Mouse (Mus musculus) cerebellum, adult 9-10 months (tissue): ENCODE measurements around the gene Lenep.

ENCODE experiments used
- DNase-seq: peaks from one replicate; pipeline ENCODE4 v3.0.0; 2022

The Lenep gene

DNA sequence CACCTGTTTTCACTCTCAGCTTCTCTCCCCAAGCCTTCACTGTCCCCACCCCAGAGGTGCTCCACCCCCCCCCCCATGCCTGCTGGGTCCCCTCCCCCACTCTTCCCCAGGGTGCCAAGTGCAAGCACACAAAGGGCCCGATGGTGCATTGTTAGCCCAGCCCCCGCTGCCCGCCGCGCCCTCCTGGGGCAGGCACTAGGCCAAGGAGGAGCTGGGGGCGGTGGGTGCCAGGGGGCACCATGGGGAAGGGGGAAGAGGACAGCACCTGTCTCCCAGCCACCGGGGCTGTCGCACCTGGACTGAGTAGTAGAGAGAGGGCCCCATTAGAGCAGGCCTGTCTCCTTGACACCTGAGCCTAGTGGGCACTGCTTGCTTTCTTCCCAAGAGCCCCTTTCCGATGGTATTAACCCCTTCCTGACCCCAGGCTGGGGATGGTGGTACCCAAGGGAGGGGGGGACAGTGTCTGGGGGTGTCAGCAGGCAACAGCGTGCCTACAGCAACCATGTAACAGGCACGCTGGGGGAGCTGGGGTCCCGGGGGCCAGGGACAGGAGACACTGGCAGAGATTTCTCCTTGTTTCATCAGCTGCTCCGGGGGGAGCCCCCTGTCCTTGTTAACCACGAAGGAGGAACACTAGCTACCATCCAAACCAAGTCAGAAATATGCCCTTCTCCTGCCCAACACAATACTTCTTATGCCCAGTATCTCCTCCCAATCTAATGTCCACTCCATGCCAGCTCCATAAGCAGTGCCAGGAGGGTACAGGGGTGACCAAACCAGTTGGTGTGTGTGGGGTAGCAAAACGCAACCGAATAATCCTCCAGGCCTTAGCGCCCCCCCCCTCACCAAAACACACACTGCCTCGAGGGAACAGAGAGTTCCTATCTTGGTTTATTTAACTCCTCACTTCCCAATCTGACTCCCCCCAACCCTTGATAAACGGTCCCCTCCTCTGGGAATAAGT, 11.6 kb downstream of the Lenep start:
- DNase-seq, result peak; percentile 77

DNA sequence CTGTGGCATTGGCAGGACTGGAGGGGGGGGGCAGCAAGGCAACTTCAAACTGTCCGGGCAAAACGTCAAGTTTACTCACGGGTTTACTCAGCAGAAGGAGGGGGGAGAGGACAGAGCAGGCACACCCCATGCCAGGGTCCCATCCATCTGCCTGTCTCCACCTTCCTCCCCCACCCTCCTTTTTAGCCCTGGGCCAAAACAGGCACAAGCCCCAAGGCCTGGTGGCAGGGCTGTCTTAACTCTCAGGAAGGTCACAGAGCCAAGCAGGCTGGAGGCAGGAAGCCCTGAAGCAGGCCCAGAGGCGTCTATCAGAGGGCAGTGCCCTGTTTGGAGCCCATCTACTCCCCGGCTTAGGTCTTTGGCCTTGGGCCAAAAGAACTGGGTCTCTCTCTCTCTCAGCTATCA, 12.5 kb downstream of the Lenep start:
- peak; percentile 71 for DNase-seq

DNA sequence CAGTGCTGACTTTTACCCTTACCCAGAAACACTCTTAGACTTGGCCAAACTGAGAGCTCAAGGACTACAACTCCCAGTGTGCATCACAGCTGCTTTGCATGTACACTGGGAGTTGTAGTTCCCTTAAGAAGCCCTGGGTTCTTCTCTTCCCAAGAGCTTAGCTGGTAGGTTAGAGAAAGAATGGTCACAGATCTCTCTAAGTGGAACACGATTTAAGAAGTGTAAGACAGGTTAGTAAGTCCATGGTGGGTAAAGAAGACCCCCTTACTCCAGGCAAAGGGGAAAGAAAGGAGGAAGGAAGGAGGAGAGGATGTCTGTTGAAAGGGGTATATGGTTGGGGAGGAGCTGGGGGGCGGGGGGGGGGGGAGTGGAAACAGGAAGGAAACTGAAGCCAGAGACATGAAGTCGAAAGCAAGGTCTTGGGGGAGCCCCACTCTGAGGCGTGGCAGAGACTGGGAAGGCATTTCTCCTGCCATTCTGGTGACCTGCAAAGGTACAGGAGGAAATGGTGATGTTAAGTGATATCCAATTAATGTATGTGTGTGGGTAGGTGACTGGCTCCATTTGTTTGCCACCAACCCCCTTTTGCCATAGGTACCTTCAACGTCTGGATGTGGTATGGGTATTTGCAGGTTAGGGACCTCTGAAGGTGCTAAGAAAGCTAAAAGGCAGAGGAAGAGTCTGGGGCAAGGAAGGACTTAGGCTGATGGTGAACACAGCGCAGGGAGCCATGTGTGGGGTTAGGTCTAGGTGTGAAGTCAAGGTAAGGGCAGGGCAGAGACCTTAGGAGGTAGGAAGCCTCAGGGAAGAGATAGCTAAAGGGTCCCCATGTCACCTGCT, 13.5 kb downstream of the Lenep start:
- peak; percentile 63 for DNase-seq

DNA sequence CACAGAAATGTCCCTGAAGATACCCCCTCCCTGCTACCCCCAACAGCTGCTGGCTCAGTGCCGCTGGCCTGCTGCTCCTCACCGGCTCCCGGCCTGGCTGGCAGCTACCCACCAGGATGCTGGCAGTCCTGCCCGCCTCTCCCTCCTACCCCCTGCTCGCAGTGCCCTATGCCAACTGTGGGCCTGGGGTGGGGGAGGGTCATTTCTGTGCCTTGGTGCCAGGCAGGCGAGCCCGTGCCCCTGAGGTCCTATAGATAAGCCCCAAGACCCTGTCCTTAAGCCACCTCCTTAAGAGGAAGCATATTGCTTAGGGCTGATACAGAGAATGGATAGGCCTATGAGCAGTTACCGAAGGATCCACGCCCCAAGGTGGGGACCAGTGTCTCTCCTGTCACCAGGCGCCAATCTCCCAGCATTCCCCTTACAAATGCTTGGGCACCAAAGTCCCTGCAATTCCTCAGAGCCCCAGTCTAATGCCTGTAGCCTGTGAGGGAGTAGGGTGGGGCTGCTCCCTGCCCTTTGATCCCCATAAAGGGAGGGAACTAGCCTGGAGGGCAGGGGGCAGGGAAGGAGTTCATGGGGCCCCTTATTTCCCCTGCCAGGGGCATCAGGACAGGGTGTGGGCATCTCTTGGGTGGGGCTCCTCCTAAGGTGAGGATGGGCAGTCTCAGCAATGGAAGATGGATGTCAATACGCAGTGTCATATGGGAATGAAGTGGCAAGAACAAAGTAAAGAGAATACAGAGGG, 14.3 kb downstream of the Lenep start:
- peak; percentile 68 for DNase-seq

DNA sequence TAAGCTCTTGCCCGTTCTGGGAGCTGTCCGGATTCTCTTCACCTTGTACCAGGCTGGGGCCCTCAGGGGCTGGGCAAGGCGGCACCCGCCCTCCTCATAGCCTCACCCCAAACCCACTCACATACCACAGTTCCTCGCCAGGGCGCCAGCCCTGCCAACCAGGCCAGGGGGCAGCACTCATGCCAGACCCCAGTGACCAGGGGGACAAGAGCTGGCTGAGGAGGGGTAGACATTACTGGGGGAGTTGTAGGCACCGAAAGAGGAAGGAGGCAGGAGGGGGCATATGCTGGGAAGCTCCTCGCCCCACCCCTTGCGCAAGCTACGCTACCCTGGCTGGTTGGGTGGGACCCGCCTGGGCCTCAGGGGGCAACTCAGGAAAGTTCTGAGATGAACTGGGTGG, 15.0 kb downstream of the Lenep start:
- peak; percentile 65 for DNase-seq

DNA sequence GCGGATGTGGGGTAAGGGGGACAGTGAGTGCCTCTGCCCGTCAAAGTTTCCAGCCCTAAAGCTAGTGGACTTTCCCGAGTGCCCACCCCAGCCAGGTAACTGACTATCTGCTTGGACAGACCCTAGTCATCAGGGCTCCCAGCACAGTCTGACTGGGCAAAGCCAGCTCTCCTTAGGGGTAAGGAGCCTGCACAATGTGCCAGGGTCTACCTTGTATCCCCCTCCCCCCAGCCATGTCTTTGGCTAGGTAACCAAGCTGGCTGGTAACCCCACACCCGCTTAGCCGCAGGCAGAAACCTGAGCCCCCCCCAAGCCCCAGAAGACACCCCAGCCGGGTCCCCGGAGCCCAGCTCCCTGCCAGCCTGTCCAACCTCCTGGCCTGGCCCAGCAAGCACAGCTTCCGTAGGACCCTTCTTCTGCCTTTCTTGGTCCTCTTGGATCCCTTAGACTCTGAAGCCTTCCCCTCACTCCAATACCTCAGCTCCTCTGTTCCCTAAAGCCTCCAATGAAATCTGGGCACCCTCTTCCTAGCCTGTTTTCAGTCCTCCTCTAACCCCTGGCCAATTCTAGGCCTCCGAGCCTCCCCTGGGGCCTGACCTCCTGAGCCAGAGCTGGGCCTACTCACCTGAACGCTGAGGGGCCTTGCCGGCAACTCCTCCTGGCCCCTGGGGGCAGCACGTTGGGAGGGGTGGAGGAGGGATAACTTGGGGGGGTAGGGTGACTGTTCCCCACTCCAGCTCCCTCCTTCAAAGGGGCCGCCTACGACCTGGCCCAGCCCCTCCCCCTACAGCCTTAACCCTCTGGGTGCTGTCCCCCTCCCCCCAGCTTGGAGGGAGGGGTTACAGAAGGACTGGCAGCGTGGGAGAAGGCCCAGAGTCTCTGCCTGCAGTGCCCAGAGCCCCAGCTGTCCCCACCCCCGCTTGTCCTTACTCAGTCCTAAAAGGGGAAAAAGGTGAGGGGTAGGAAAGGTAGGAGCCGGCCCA, 15.9 kb downstream of the Lenep start:
- no peak for DNase-seq

DNA sequence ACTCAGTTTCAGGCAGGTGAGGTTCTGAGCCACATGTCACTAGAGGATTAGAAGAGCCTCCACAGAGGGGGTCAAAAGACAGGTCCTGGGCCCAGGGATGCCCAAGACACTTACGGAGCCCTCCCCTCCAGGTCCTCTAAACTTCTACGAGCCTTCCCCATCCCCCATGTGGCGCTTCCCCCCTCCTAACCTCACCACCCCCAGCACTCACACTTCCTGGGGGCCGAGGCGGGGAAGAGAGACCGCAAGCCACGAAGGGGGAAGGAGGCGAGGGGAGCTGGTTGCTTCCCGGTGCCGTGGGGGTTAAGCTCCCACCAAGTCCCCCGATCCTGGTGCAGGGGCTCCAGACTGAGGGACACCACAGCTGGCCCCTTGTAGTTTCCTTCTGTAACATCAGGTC, 17.1 kb downstream of the Lenep start:
- no peak for DNase-seq

DNA sequence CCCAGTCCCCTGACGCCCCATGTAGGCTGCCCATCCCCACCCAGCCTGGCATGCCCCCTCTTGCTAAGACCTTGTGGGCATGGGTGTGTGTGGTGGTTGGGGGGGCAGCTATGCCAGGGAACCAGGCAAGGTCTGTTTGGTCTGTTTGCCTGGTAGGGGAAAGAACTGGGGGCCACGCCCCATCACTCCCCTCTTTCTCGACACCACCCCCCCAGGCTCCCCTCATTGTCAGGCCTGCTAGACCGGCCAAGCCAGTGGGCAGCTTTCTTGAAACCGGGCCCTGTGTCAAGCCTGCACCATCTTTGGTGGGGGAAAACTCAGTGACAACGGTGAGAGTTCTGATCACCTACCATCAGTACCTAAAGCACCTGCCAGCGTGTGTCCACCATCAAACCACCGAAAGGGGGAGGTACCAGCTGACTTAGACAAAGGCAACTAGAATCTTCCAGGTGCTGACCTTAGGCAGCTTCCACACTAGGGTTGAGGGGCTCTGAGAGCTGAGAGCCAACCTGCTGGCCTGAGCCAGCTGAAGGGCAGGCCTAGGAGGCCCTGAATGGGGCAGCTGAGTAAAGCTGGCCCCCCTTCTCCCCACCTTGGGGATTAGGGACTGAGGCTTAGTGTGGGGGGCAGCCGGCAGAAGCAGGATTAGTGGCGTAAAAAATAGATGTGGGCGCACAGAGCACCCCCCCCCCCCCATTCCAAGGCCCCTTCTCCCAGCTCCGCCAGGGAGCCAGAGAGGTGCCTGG, 18.1 kb downstream of the Lenep start:
- no peak for DNase-seq

GRCm38 (mm10) chr3:89383651-89384255, 18.8 kb downstream of the Lenep start:
- DNase-seq, result no peak

DNA sequence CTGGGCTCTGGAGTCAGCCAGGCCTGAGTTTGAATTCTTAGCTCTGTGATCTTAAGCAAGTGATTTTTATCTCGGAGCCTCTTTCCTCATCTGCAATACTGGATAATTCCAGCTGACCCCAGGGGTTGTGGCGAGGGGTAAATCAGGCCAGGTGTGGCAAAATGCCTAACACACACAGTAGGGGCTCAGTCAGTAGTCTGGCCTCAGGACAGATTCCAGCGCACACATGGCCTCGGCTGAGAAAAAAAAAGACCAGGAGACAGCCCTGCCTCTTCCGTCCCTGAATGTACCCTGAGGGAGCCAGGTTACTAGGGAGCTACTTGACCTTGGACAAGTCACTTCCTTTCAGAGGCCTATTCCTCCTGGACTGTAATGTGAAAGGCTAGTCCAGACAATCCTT, 19.6 kb downstream of the Lenep start:
- DNase-seq, result no peak

DNA sequence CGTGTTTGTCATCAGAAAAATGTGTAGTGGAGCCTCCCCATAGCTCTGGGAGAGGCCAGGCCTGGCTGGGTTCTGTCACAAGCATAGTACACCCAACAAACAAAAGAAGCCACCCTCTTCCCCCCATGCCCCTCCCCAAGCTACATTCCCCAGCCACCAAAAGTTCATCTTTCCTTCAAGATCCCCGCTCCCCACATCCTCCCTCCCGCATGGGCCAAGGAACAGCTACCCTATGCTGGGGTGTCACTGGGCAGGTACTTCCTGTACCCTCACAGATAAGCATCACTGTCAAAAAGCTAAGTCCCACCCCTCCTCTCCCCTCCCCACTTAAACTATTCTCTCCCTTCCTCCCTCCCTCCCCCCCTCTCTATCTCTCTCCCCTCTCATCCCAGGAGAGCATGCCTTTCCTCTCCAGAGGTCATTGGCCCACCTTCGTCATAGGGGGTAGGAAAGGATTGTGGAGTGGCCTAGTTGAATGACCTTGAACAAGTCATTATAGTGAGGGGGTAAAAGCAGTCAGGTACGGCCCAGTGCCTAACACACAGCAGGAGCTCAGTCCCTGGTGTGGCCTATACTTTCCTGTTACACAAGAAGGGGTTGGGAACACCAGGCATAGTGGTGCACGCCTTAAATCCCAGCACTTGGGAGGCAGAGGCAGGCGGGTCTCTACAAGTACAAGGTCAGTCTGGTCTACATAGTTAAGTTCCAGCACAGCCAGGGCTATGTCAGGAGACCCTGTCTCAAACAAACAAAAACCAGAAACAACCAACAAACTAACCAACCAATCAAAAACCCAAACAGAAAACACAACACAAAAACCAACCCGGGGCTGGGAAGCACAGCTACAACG, 20.3 kb downstream of the Lenep start:
- DNase-seq, result no peak

GRCm38 (mm10) chr3:89381233-89381632, 21.4 kb downstream of the Lenep start:
- no peak for DNase-seq

DNA sequence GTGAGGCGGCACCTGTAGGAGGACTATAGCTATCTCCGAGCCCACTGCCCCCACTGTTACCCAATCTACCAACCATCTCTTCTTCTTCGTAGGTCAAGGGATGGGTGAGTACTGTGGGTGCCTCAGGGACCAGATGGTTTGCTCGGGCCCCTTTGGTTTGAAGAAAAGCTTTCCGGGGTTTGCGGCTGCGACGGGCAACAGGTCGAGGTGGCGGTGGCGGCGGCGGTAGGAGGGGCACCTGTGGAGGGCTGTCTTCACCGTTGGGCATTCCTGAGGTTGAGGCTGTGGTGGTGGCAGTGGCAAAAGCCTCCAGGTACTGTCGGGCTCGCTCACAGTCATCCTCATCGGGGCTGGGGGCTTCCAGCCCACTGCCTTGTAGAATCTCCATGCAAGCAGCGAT, 21.9 kb downstream of the Lenep start:
- DNase-seq, result no peak

DNA sequence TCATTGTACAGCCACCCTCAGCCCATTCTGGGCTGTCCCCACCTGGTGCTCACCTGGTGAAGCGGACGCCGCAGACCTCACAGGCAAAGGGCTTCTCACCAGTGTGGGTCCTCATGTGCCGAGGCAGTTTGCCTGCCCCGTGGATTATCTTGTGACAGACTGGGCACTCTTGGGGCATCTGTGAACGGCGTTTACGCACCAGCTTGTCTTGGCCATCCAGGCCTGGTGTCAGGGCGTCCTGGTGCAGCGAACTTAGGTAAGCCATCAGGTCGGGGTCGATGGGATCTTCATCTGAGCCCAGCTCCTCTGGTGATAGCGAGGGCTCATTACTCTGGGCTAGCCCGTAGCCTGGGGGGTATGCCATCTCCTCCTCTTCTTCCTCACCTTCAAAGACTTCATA, 22.3 kb downstream of the Lenep start:
- DNase-seq, result no peak

DNA sequence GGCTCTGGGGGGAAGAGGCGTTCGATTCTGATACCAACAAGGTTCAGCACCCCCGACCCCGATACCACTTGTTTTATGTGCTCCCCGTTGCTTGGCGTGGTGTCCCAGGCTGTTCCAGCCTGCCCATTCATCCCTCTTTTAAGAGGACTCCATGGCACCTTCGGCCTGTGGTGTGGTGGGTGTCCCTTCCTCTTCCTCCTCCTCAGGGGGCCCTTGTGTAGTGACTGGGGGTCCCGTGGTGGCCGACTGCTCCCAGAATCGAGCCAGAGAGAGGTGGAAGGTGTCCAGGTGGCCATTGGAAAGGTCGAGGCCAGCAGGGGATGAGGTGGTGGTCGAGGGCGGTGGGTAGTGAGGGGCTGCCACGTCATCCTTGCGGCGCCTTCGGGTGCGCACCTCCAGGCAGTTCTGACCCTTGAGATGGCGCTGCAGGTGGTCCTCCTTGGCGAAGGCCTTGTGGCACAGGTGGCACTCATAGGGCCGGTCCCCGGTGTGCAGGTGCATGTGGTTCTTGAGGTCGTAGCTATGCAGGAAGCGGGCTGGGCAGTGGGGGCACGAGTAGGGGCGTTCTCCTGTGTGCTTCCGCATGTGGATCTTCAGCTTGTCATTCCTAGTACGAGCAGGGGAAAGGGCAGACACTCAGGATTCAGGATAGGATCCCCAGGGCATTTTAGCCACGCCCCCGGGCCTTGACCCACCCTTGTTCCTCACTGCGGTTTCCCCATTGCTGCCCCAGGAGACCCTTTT, 23.0 kb downstream of the Lenep start:
- DNase-seq, result no peak

- DNase-seq, result peak; percentile 64
Observed at GRCm38 (mm10) chr3:89378394-89379067, 24.1 kb downstream of the Lenep start.

DNA sequence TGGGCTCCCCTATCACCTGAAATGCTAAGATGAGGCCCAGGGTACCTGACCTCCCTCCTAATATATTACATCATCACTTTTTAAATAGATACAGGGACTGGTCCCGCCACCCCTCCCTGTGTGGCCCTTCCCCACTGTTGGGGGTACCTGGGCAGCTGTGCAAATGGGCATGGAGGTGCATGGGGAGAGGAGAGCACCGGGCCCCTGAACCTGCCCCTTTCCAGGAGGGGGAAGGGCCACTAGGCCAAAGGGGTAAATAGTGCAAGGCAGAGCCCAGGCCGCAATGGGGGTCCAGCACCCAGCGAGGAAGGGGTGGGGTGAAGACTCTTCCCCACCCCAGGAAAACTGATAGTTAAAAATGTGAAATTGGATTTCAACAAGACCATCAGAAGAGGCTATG, 24.8 kb downstream of the Lenep start:
- DNase-seq, result peak; percentile 19

DNA sequence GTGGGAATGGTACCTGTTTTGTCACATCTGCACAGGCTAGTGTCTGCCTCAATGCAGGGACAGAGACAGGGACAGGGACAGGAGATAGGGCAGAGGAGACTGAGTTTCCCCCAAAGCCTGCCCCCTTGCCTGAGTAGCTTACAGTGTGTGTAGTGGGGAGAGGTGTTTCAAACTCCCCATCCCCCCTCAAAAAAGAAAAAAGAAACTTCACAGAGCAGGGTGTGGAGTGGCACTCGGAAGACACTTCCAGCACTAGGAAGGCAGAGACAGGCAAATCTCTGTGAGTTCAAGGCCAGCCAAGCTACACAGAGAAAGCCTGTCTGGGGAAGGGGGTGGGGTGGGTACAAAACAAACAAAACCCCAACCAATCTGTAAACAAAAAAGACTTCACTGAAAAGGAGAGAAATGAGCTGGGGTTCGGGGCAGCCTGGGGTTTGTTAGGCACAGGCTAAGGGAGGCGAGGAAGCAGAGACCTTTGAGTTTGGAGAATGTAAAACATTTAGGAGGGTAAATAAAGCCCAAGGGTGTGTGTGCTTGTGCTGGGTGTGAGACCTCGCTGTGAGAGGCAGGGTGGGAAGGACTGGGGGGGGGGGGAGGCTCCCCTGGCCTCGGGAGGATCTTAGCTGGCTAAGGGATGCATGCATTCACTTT, 28.9 kb downstream of the Lenep start:
- no peak for DNase-seq
